Mouse (Mus musculus) forebrain, embryonic 13.5 days (tissue): Measurements from ENCODE around the gene Rnf43. TPM values are rescaled to one million over a fixed set of nuclear protein-coding genes. Genes with fewer than 3 reads are reported as not detected.

Source experiments
- ATAC-seq: fragments of 200-750 bp; cut with Nextera tagmentation; 2 replicates; pipeline ENCODE4 v1.8.0; 2017
- H3K27ac ChIP-seq: fragments of 300-500 bp; sonication (generic); 2 replicates; pipeline ENCODE4 v1.5.1; 2015; ENCODE audit warnings: inconsistent platforms, mild to moderate bottlenecking, moderate library complexity
- H3K27me3 ChIP-seq: fragments of 300-500 bp; sonication (generic); 2 replicates; pipeline ENCODE4 v1.6.1; 2015; ENCODE audit warnings: mild to moderate bottlenecking, inconsistent platforms
- H3K36me3 ChIP-seq: fragments of 300-500 bp; sonication (generic); 2 replicates; pipeline ENCODE4 v1.6.1; 2015; ENCODE audit warnings: mild to moderate bottlenecking, inconsistent platforms; ENCODE audit not compliant: poor library complexity, severe bottlenecking
- H3K4me1 ChIP-seq: fragments of 300-500 bp; sonication (generic); 2 replicates; pipeline ENCODE4 v1.6.1; 2015; ENCODE audit warnings: inconsistent platforms
- H3K4me2 ChIP-seq: fragments of 300-500 bp; sonication (generic); 2 replicates; pipeline ENCODE4 v1.6.1; 2015; ENCODE audit warnings: inconsistent platforms, mild to moderate bottlenecking, moderate library complexity
- H3K4me3 ChIP-seq: fragments of 300-500 bp; sonication (generic); 2 replicates; pipeline ENCODE4 v1.5.1; 2015; ENCODE audit warnings: mild to moderate bottlenecking, inconsistent platforms
- H3K9ac ChIP-seq: fragments of 300-500 bp; sonication (generic); 2 replicates; pipeline ENCODE4 v1.6.1; 2015; ENCODE audit warnings: mild to moderate bottlenecking, inconsistent platforms
- H3K9me3 ChIP-seq: fragments of 300-500 bp; sonication (generic); replicated peaks from 2 replicates; pipeline ENCODE4 v1.6.1; 2016; ENCODE audit warnings: inconsistent platforms
- WGBS: fragments of 180-500 bp; shearing (Covaris S2); methylation state at CpG from one replicate; pipeline ENCODE4 v1.1.7; 2015; 5-methylcytosine and 5-hydroxymethylcytosine counted together
- polyA plus RNA-seq: library from polyadenylated mRNA; unstranded; fragments of >200 nt; fragmentation: Nextera tagmentation; extraction: Ambion mirVana; gene quantifications from 2 replicates; pipeline ENCODE4 v1.2.1, GENCODE M21; 2015

The Rnf43 gene
- polyA plus RNA-seq, 1 experiment from 2014 or later = 0.70 TPM

- peaks cover 31% of the 10 kb centered on the region for H3K4me1 ChIP-seq
- H3K27me3 ChIP-seq = peaks cover 14% of the 10 kb centered on the region
- 1% methylated on average over 31 of the region's 31 CpGs for WGBS
- H3K9me3 ChIP-seq = no peaks in the 10 kb centered on the region
- H3K9ac ChIP-seq = peak overlapping the region; percentile 68
- ATAC-seq = peak; percentile 75
- H3K4me3 ChIP-seq = peak overlapping the region; percentile 70
- peak overlapping the region; percentile 78 for H3K27ac ChIP-seq
- H3K36me3 ChIP-seq = peaks cover 26% of the 10 kb centered on the region
- peak overlapping the region; percentile 94 for H3K4me2 ChIP-seq
Measured at GRCm38 (mm10) chr11:87736647-87737134, 74.2 kb downstream of the Rnf43 start.

DNA sequence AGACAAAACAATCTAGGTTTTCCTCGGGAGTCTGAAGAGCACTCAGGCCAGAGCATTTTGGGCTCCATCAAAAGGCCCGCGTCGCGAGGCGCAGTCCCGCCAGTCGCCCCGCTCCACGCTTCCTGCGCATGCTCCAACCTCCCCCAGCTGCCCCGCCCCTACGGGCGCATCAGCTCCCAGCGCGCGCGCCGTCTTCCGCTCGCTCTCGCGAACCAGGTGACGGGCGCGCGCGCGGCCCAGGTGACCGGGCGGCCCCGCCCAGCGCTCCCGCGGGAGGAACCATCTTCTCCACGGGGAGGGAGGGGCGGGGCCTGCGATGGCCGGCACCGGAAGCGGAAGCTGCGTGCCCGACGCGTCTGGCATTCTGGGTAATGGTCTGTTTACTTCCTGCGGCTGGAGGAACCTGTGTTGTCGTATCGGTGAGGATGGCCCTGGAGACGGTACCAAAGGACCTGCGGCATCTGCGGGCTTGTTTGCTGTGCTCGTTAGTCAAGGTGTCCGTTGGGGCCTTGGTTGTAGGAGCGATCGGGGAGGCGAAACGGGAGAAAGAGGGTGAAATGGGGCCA lies 74.7 kb downstream of the Rnf43 start, which contains the start of gene Supt4a:
Gene Supt4a, plus strand, starts transcription at position 378 of the 566 bp plus-strand sequence.
- Histone ChIP-seq H3K9ac (peak within 1 kb of the TSS; percentile 72), H3K27me3 (peaks cover 14% of the 10 kb centered on the region), H3K4me1 (peaks cover 31% of the 10 kb centered on the region), H3K4me2 (peak within 1 kb of the TSS; percentile 94), H3K9me3 (no peaks in the 10 kb centered on the region), H3K36me3 (peaks cover 32% of the 10 kb centered on the region), H3K4me3 (peak within 1 kb of the TSS; percentile 70), H3K27ac (peak within 1 kb of the TSS; percentile 78)
- WGBS = under 1% methylated on average over 56 of the region's 57 CpGs
- peak; percentile 93 for ATAC-seq

GRCm38 (mm10) chr11:87743691-87744090 lies 81.2 kb downstream of the Rnf43 start:
- H3K9ac ChIP-seq = no peak overlapping the region
- WGBS = 91% methylated on average over 3 of the region's 3 CpGs
- no peaks in the 10 kb centered on the region for H3K4me1 ChIP-seq
- H3K4me3 ChIP-seq = no peak overlapping the region
- no peak overlapping the region for H3K27ac ChIP-seq
- H3K36me3 ChIP-seq = peaks cover 60% of the 10 kb centered on the region
- H3K27me3 ChIP-seq = 0 out of 2 replicates have a peak, but pooled peaks cover 4% of the 10 kb centered on the region
- no peak overlapping the region for H3K4me2 ChIP-seq
- no peaks in the 10 kb centered on the region for H3K9me3 ChIP-seq
- no peak for ATAC-seq

GRCm38 (mm10) chr11:87744964-87745363 lies 82.4 kb downstream of the Rnf43 start:
- Histone ChIP-seq H3K36me3 (peaks cover 52% of the 10 kb centered on the region), H3K4me2 (no peak overlapping the region), H3K27ac (no peak overlapping the region), H3K9ac (no peak overlapping the region), H3K4me3 (no peak overlapping the region), H3K27me3 (0 out of 2 replicates have a peak, but pooled peaks cover 4% of the 10 kb centered on the region), H3K4me1 (no peaks in the 10 kb centered on the region), H3K9me3 (no peaks in the 10 kb centered on the region)
- WGBS = 87% methylated on average over 4 of the region's 4 CpGs
- no peak for ATAC-seq

- ATAC-seq = no peak
- no peaks in the 10 kb centered on the region for H3K4me1 ChIP-seq
- H3K27ac ChIP-seq = no peak overlapping the region
- H3K9me3 ChIP-seq = no peaks in the 10 kb centered on the region
- no peak overlapping the region for H3K9ac ChIP-seq
- WGBS = 82% methylated on average over 9 of the region's 9 CpGs
- no peak overlapping the region for H3K4me3 ChIP-seq
- H3K36me3 ChIP-seq = peaks cover 42% of the 10 kb centered on the region
- 0 out of 2 replicates have a peak, but pooled peaks cover 4% of the 10 kb centered on the region for H3K27me3 ChIP-seq
- H3K4me2 ChIP-seq = no peak overlapping the region
Measured at GRCm38 (mm10) chr11:87745632-87746555, 83.4 kb downstream of the Rnf43 start.

DNA sequence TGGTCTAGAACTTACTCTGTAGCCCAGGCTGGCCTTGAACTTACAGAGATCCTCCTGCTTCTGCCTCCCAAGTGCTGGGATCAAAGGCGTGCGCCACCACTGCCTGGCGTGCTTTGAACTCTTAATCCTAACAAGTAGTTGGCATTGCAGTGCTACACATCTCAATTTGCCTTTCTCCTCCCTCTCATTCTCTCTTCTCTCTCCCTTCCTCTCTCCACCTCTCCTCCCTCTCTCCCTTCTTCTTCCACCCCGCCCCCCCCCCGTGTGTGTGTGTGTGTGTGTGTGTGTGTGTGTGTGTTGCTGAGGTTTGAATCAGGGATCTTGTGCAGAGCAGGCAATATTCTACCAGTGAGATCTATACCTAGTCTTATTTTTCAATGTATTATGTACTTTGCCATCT lies 84.8 kb downstream of the Rnf43 start:
- Histone ChIP-seq H3K27me3 (0 out of 2 replicates have a peak, but pooled peaks cover 4% of the 10 kb centered on the region), H3K4me1 (no peaks in the 10 kb centered on the region), H3K27ac (no peak overlapping the region), H3K9ac (no peak overlapping the region), H3K9me3 (no peaks in the 10 kb centered on the region), H3K4me3 (no peak overlapping the region), H3K4me2 (no peak overlapping the region), H3K36me3 (peaks cover 28% of the 10 kb centered on the region)
- no peak for ATAC-seq
- WGBS = 97% methylated on average over 4 of the region's 5 CpGs

DNA sequence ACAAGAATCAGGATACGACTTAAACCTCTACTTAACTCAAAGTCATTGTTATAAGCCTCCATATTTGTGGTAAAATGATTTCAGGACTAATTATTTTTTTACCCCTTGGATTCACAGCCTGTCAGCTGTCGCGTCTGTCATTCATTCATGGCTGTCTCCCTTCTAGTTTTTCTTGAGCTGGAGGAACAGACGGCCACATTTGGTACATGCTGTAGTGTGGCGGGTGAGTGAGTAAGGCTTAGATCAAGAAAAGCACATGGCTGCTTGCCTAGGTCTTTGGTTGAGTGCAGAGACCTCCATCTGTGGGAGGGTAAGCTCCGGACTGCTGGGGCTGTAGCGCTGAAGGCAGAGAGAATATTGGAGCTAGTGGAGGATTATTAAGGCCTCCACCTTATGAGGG lies 85.2 kb downstream of the Rnf43 start:
- WGBS = 92% methylated on average over 7 of the region's 7 CpGs

DNA sequence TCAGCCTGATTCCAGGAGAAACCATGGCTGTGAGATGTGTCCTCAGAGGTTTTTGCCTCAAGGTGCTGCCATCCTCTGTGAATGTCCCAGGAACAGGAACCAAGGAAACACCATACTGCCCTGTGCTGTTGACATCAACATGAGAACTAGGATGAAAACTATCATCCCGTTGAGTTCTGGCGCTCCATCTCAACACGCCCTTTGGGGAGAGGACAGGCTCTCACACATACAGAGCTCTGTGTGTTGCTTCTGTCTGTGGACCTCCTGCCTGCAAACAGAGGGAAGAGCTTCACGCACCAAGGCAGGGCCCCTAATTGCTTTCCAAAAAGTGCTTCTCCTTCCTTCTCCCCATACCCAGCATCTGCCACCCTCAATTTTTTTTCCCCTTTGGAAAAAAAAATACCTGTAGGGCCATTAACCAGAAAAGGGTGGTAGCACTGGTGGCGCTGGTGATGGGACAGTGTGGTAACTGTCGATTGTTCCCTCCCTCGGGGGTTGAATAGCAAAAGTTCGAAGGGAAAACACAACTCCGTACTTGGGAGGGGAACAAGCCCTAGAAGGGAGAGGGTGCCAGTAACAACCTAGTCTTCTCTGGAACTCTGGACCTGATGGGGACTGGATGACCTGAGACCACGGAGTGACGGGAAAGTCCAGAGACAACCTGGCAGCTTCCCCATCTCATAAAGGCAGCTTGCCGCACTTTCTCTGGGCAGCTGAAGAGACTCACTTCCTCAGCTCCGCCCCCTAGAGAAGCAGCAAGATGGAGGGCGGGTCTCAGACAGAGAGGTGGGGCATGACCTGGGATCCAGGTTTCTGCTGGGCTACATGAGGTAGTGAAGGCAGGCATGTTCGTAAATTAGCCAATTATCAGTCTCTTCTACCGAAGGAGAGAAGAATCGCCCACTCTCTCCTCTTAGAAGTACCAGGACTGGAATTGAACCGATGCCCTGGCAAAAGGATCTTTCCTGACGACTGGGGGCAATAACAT lies 85.9 kb downstream of the Rnf43 start:
- Histone ChIP-seq H3K4me3 (no peak overlapping the region), H3K9ac (no peak overlapping the region), H3K9me3 (no peaks in the 10 kb centered on the region), H3K36me3 (peaks cover 17% of the 10 kb centered on the region), H3K27me3 (0 out of 2 replicates have a peak, but pooled peaks cover 4% of the 10 kb centered on the region), H3K4me1 (no peaks in the 10 kb centered on the region), H3K27ac (no peak overlapping the region), H3K4me2 (no peak overlapping the region)
- WGBS = 42% methylated on average over 19 of the region's 19 CpGs
- no peak for ATAC-seq

More for the DNA sequence above, 85.2 kb downstream of the Rnf43 start:
- no peaks in the 10 kb centered on the region for H3K9me3 ChIP-seq
- H3K36me3 ChIP-seq = peaks cover 24% of the 10 kb centered on the region
- no peak overlapping the region for H3K9ac ChIP-seq
- H3K27ac ChIP-seq = no peak overlapping the region
- H3K27me3 ChIP-seq = 0 out of 2 replicates have a peak, but pooled peaks cover 4% of the 10 kb centered on the region
- no peak for ATAC-seq
- H3K4me1 ChIP-seq = no peaks in the 10 kb centered on the region
- H3K4me2 ChIP-seq = no peak overlapping the region
- H3K4me3 ChIP-seq = no peak overlapping the region

GRCm38 (mm10) chr11:87749192-87750042 lies 86.9 kb downstream of the Rnf43 start:
- 0 out of 2 replicates have a peak, but pooled peaks cover 4% of the 10 kb centered on the region for H3K27me3 ChIP-seq
- 70% methylated on average over 18 of the region's 18 CpGs for WGBS
- H3K4me2 ChIP-seq = no peak overlapping the region
- no peak for ATAC-seq
- H3K4me3 ChIP-seq = no peak overlapping the region
- H3K27ac ChIP-seq = no peak overlapping the region
- H3K36me3 ChIP-seq = peaks cover 8% of the 10 kb centered on the region
- H3K4me1 ChIP-seq = no peaks in the 10 kb centered on the region
- H3K9ac ChIP-seq = no peak overlapping the region
- H3K9me3 ChIP-seq = no peaks in the 10 kb centered on the region

- no peaks in the 10 kb centered on the region for H3K9me3 ChIP-seq
- H3K4me2 ChIP-seq = no peak overlapping the region
- H3K27ac ChIP-seq = no peak overlapping the region
- H3K9ac ChIP-seq = no peak overlapping the region
- 0 out of 2 replicates have a peak, but pooled peaks cover 4% of the 10 kb centered on the region for H3K27me3 ChIP-seq
- H3K4me1 ChIP-seq = no peaks in the 10 kb centered on the region
- peaks cover 2% of the 10 kb centered on the region for H3K36me3 ChIP-seq
- no peak overlapping the region for H3K4me3 ChIP-seq
- ATAC-seq = no peak
- 80% methylated on average over 11 of the region's 11 CpGs for WGBS
Measured at GRCm38 (mm10) chr11:87750043-87750421, 87.5 kb downstream of the Rnf43 start.
